Mouse (Mus musculus) lung, postnatal 14 days (tissue): Measurements from ENCODE around the gene Sos1.

ENCODE experiments used
- DNase-seq: peaks from one replicate; pipeline ENCODE4 v3.0.0; 2021

Sos1 gene

GRCm38 (mm10) chr17:80480031-80480854, at the start of gene Sos1:
TSS of gene Sos1 (minus strand) at chr17:80480453.
- DNase-seq: peak; percentile 98

- no peak for DNase-seq
These were observed 43.0 kb upstream of the Sos1 start for GRCm38 (mm10) chr17:80523231-80523630.

- DNase-seq: no peak
These were observed 41.9 kb upstream of the Sos1 start for GRCm38 (mm10) chr17:80522229-80522556.

GRCm38 (mm10) chr17:80521521-80522228, 41.4 kb upstream of the Sos1 start:
- no peak for DNase-seq

GRCm38 (mm10) chr17:80520537-80520936, 40.3 kb upstream of the Sos1 start:
- no peak for DNase-seq

- no peak for DNase-seq
These were observed 38.6 kb upstream of the Sos1 start for GRCm38 (mm10) chr17:80518811-80519210.

- DNase-seq: no peak
These were observed 37.0 kb upstream of the Sos1 start for GRCm38 (mm10) chr17:80517244-80517643.

- no peak for DNase-seq
These were observed 35.7 kb upstream of the Sos1 start for GRCm38 (mm10) chr17:80515956-80516355.

- no peak for DNase-seq
These were observed 35.3 kb upstream of the Sos1 start for GRCm38 (mm10) chr17:80515513-80515912.

GRCm38 (mm10) chr17:80513766-80514165, 33.5 kb upstream of the Sos1 start:
- DNase-seq: no peak

- no peak for DNase-seq
These were observed 30.2 kb upstream of the Sos1 start for GRCm38 (mm10) chr17:80510459-80510855.

- no peak for DNase-seq
These were observed 29.5 kb upstream of the Sos1 start for GRCm38 (mm10) chr17:80509494-80510458.

GRCm38 (mm10) chr17:80505766-80506165, 25.5 kb upstream of the Sos1 start:
- no peak for DNase-seq

- no peak for DNase-seq
These were observed 25.1 kb upstream of the Sos1 start for GRCm38 (mm10) chr17:80505342-80505741.

- no peak for DNase-seq
These were observed 21.5 kb upstream of the Sos1 start for GRCm38 (mm10) chr17:80501805-80502172.

- DNase-seq: no peak
These were observed 21.0 kb upstream of the Sos1 start for GRCm38 (mm10) chr17:80501037-80501804.

- DNase-seq: no peak
These were observed 19.8 kb upstream of the Sos1 start for GRCm38 (mm10) chr17:80500025-80500424.

- DNase-seq: no peak
These were observed 18.5 kb upstream of the Sos1 start for GRCm38 (mm10) chr17:80498600-80499268.

GRCm38 (mm10) chr17:80497183-80497601, 16.9 kb upstream of the Sos1 start:
- DNase-seq: no peak

- DNase-seq: no peak
These were observed 16.4 kb upstream of the Sos1 start for GRCm38 (mm10) chr17:80496607-80497170.

GRCm38 (mm10) chr17:80496185-80496584, 15.9 kb upstream of the Sos1 start:
- no peak for DNase-seq
